Mouse (Mus musculus): ENCODE results near the gene Lyz1.

- no peak for TF ChIP-seq CTCF (IDR thresholded peaks at IDR 0.05; ENCODE audit: borderline replicate concordance, control insufficient read depth, extremely low read depth, insufficient read depth, low read length, poor library complexity)
- TF ChIP-seq POLR2A (IDR thresholded peaks at IDR 0.05; ENCODE audit: control insufficient read depth, extremely low read depth, insufficient read depth, low read length, poor library complexity): no peak
Observed at GRCm38 (mm10) chr10:117298336-117298735, 5.7 kb upstream of the Lyz1 start.
